Mouse (Mus musculus) embryonic facial prominence, embryonic 11.5 days (tissue): ENCODE measurements around the gene Rnd2. TPM values are rescaled to one million over a fixed set of nuclear protein-coding genes. Genes with fewer than 3 reads are reported as not detected.

Source experiments
- ATAC-seq: fragments of 200-750 bp; cut with Nextera tagmentation; replicated peaks from 2 replicates; pipeline ENCODE4 v1.8.0; 2017; ENCODE audit warnings: low read depth; ENCODE audit not compliant: insufficient number of reproducible peaks, low FRiP score, low TSS enrichment
- DNase-seq: peaks from one replicate; pipeline ENCODE4 v3.0.0-alpha.2; 2015; ENCODE audit warnings: low spot score
- H3K27ac ChIP-seq: fragments of 300-500 bp; sonication (generic); replicated peaks from 2 replicates; pipeline ENCODE4 v1.5.1; 2014; ENCODE audit warnings: mild to moderate bottlenecking, low read depth, low read length, control low read depth
- H3K27me3 ChIP-seq: fragments of 300-500 bp; sonication (generic); 2 replicates; pipeline ENCODE4 v1.6.1; 2014; ENCODE audit warnings: mild to moderate bottlenecking, low read length, moderate library complexity, mixed read lengths; ENCODE audit not compliant: control insufficient read depth, insufficient read depth
- H3K36me3 ChIP-seq: fragments of 300-500 bp; sonication (generic); replicated peaks from 2 replicates; pipeline ENCODE4 v1.6.1; 2014; ENCODE audit warnings: low read depth, mild to moderate bottlenecking, low read length, moderate library complexity, mixed read lengths; ENCODE audit not compliant: control insufficient read depth, insufficient read depth
- H3K4me1 ChIP-seq: fragments of 300-500 bp; sonication (generic); 2 replicates; pipeline ENCODE4 v1.6.1; 2014; ENCODE audit warnings: low read length, mixed read lengths; ENCODE audit not compliant: control insufficient read depth, insufficient read depth
- H3K4me2 ChIP-seq: fragments of 300-500 bp; sonication (generic); 2 replicates; pipeline ENCODE4 v1.6.1; 2014; ENCODE audit warnings: low read depth, mild to moderate bottlenecking, control low read depth, low read length, moderate library complexity
- H3K4me3 ChIP-seq: fragments of 300-500 bp; sonication (generic); 2 replicates; pipeline ENCODE4 v1.5.1; 2014; ENCODE audit warnings: low read depth, low read length, control low read depth
- H3K9ac ChIP-seq: fragments of 300-500 bp; sonication (generic); replicated peaks from 2 replicates; pipeline ENCODE4 v1.6.1; 2014; ENCODE audit warnings: mild to moderate bottlenecking, control low read depth, low read length
- H3K9me3 ChIP-seq: fragments of 300-500 bp; sonication (generic); replicated peaks from 2 replicates; pipeline ENCODE4 v1.6.1; 2016; ENCODE audit warnings: mild to moderate bottlenecking, low read length, inconsistent platforms, mixed read lengths; ENCODE audit not compliant: control insufficient read depth
- WGBS: fragments of 180-500 bp; shearing (Covaris S2); extraction: QIAGEN DNeasy Blood & Tissue Kit; methylation state at CpG from one replicate; pipeline ENCODE4 v1.1.7; 2014; 5-methylcytosine and 5-hydroxymethylcytosine counted together
- polyA plus RNA-seq: library from polyadenylated mRNA; unstranded; fragments of >200 nt; fragmentation: Nextera tagmentation; extraction: Ambion mirVana; gene quantifications from 2 replicates; pipeline ENCODE4 v1.2.1, GENCODE M21; 2014

Gene Rnd2
- polyA plus RNA-seq, 1 experiment from 2014 or later, result 9.4 TPM

DNA sequence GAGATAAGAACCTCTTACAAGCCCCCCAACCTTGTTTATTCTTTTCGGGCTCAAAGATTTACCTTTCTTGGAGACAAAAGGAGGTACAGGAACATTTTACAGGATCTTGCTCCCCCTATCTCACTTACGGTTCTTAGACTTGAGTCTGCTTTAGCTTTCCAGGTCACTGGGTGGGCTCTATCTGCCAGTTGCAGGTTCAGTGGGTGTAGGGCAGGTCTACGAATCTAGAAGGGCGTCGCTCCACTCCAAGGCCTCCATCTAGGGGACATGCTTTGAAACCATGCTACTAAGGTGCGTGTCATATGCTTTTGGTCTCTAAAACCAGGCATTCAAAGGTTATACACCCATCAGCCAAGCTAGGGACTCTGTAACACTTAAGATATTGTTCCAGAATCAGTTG, 19.4 kb downstream of the Rnd2 start:
- H3K36me3 ChIP-seq, result no peaks in the 10 kb centered on the region
- H3K27me3 ChIP-seq, result no peaks in the 10 kb centered on the region
- peaks cover 2% of the 10 kb centered on the region; the same call in 1 of the 2 replicates for H3K4me1 ChIP-seq
- no peak overlapping the region for H3K4me2 ChIP-seq
- no peak for DNase-seq
- 87% methylated on average over 6 of the region's 6 CpGs for WGBS
- no peak overlapping the region for H3K9ac ChIP-seq
- H3K9me3 ChIP-seq, result no peaks in the 10 kb centered on the region
- no peak overlapping the region for H3K27ac ChIP-seq
- ATAC-seq, result no peak
- no peak overlapping the region for H3K4me3 ChIP-seq

DNA sequence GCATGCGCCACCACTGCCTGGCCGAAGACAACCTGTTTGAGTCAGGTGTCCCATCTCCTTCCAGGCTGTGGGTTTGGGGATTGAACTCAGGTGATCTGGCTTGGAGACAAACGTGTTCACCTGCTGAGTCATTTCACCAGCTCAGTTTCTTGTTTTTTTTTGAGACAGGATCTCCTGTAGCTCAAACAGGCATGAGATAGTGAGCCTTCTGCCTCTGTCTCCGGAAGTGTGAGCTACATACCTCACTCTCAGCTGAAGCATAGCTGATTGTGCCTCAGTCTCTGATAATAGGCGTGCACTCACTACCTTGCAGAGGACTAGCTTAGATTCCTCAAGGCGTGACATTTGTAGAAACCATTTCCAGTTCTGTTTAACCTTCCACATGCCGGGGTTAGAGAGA, 20.0 kb downstream of the Rnd2 start:
- Histone ChIP-seq H3K9ac (no peak overlapping the region), H3K36me3 (no peaks in the 10 kb centered on the region), H3K27ac (no peak overlapping the region), H3K4me2 (no peak overlapping the region), H3K4me3 (no peak overlapping the region), H3K9me3 (no peaks in the 10 kb centered on the region), H3K27me3 (no peaks in the 10 kb centered on the region), H3K4me1 (no peaks in the 10 kb centered on the region; the same call in 1 of the 2 replicates)
- DNase-seq (no peak), ATAC-seq (no peak)
- WGBS, result 82% methylated on average over 7 of the region's 7 CpGs

DNA sequence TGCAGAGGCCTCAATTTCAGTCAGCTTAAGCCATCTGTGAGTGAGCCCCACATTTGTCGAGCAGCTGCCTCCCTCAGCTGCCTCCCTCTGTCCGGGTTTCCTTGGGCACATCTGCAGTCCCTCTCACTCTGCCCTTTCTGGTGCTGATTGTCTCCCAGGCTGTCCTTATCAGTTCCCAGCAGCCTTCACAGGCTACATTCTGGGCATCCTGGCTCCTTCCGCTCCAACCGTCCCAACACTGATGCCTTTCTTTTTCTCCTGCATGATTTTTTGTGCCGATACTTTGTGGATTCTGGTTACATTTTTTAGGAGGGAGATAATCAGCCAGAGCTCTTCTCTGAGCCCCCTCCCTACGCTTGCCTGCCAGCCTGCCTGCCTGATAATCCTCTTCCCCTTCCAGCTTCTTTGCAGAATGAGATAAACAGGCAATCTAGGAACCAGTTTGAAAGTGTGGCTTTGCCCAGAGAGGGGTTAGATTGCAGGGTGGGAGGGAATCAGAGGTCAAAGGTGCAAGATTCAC, 20.8 kb downstream of the Rnd2 start:
- no peak for ATAC-seq
- Histone ChIP-seq H3K36me3 (no peaks in the 10 kb centered on the region), H3K9me3 (no peaks in the 10 kb centered on the region), H3K4me3 (no peak overlapping the region), H3K4me1 (no peaks in the 10 kb centered on the region; the same call in 1 of the 2 replicates), H3K27ac (no peak overlapping the region), H3K27me3 (no peaks in the 10 kb centered on the region), H3K4me2 (no peak overlapping the region), H3K9ac (no peak overlapping the region)
- 64% methylated on average over 6 of the region's 6 CpGs for WGBS
- no peak for DNase-seq

DNA sequence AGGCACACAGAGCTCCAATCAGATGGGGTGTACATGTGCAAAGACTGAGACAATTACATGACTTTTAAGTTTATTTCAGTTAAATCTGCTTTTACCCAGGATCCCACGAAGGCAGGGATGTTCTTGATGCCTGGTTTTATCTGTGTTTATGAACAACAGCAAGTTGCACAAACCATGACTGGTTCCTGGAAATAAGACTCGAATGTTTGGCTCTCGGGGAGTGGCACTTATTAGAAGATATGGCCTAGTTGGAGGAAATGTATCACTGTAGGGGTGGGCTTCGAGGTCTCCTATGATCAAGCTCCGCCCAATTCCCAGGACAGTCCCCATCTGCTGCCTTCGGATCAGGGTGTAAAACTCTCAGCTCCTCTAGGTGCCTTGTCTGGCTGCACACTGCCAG, 21.3 kb downstream of the Rnd2 start:
- H3K4me3 ChIP-seq, result no peak overlapping the region
- WGBS, result 82% methylated on average over 6 of the region's 6 CpGs
- ATAC-seq (no peak), DNase-seq (no peak)
- no peaks in the 10 kb centered on the region for H3K36me3 ChIP-seq
- no peak overlapping the region for H3K9ac ChIP-seq
- no peaks in the 10 kb centered on the region for H3K4me1 ChIP-seq
- H3K9me3 ChIP-seq, result no peaks in the 10 kb centered on the region
- H3K4me2 ChIP-seq, result no peak overlapping the region
- no peak overlapping the region for H3K27ac ChIP-seq
- no peaks in the 10 kb centered on the region for H3K27me3 ChIP-seq

DNA sequence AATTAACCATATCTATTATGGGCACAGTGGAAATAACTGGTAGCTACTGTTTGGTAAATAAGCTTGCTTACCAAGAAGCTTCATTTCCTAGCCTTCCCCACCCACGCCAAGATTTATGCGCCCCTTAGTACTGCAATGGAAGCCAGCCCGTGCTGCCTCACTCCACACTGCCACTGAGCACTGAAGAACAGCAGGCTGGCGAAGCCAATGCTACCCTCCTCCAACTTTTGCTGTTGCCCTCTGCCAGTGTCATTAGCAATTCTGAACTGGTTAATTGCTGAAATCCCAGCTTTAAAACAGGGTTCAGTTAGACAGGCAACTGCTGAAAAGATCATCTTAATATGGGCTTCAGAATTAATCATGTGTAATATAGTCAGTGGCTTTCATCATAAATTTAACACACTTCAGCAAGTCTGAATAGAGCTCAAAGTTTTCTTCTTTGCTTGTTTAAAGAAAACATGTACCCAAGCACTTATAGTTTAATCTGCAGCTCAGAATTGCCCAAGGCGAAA, 41.5 kb downstream of the Rnd2 start:
- WGBS, result 95% methylated on average over 5 of the region's 5 CpGs
- Histone ChIP-seq H3K4me2 (no peak overlapping the region), H3K27me3 (no peaks in the 10 kb centered on the region), H3K9me3 (no peaks in the 10 kb centered on the region), H3K27ac (no peak overlapping the region), H3K4me3 (no peak overlapping the region), H3K36me3 (no peaks in the 10 kb centered on the region; the same call in none of the 2 replicates), H3K4me1 (no peaks in the 10 kb centered on the region), H3K9ac (no peak overlapping the region)
- ATAC-seq (no peak), DNase-seq (no peak)

DNA sequence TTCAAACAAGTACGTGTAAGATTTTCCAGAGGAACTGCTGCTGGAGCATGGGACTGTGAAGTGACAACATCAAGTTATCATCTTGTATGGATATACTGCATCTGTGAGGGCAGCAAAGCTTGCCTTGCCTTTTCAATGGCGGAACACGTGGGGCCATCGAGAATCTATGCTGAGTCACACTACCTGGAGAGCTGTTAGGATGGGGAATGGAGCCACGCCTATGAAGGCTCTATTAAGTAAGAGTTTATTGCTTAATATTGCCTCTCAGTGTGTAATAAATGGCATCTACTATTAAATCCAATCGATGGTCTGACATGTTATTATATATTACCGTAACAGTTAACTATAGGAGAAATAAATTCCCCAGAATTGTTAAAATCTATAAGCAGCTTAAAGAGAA, 42.3 kb downstream of the Rnd2 start:
- peaks cover 2% of the 10 kb centered on the region for H3K36me3 ChIP-seq
- no peaks in the 10 kb centered on the region for H3K9me3 ChIP-seq
- no peak overlapping the region for H3K4me3 ChIP-seq
- no peak overlapping the region for H3K4me2 ChIP-seq
- H3K27ac ChIP-seq, result no peak overlapping the region
- no peaks in the 10 kb centered on the region for H3K4me1 ChIP-seq
- ATAC-seq, result no peak
- WGBS, result 96% methylated on average over 7 of the region's 7 CpGs
- DNase-seq, result no peak
- no peak overlapping the region for H3K9ac ChIP-seq
- no peaks in the 10 kb centered on the region for H3K27me3 ChIP-seq

DNA sequence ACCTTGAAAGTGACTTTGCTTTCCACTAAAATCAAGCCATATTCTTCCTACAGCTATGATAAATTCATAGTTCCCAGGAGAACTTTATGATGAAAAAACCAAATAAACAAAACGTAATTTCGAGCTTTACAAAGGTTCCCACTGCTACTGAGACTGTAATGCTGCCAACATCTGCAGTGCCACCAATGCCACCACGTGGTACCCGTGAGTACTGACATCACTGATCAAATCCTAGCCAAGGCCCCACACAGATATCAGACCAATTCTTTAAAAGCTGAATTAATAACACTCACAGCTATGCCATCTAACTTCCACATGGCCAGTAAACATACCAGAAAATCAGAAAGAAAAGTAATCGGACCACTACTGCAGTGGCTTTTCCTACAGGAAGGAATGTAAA, 54.1 kb downstream of the Rnd2 start:
- H3K9ac ChIP-seq, result no peak overlapping the region
- H3K27ac ChIP-seq, result no peak overlapping the region
- no peak overlapping the region for H3K4me3 ChIP-seq
- DNase-seq (no peak), ATAC-seq (no peak)
- peaks cover 3% of the 10 kb centered on the region; the same call in 1 of the 2 replicates for H3K36me3 ChIP-seq
- no peaks in the 10 kb centered on the region for H3K27me3 ChIP-seq
- H3K9me3 ChIP-seq, result no peaks in the 10 kb centered on the region
- 83% methylated on average over 5 of the region's 5 CpGs for WGBS
- H3K4me2 ChIP-seq, result no peak overlapping the region
- H3K4me1 ChIP-seq, result no peaks in the 10 kb centered on the region

DNA sequence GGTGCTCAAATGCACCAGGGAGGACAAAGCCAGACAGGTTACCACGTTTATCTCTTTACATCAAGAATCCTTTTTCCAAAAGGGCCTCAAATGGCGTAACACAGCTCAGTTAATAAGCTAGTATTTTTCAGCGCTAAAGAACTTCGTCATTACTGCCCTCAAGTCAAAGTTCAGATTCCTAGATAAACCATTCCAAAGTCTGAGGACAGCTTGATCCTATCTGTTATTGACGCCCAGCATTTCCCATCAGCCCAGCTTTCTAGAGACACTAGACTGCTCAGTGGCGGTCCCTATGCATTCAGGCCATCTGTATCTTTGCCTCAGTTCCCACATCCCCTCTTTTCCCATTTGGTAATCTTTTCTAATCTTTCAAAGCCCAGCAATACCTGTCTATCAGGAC, 54.6 kb downstream of the Rnd2 start:
- no peaks in the 10 kb centered on the region for H3K27me3 ChIP-seq
- WGBS, result 90% methylated on average over 6 of the region's 6 CpGs
- H3K4me3 ChIP-seq, result no peak overlapping the region
- DNase-seq (no peak), ATAC-seq (no peak)
- H3K27ac ChIP-seq, result no peak overlapping the region
- H3K36me3 ChIP-seq, result peaks cover 3% of the 10 kb centered on the region; the same call in 1 of the 2 replicates
- no peak overlapping the region for H3K9ac ChIP-seq
- H3K4me2 ChIP-seq, result no peak overlapping the region
- H3K4me1 ChIP-seq, result no peaks in the 10 kb centered on the region
- no peaks in the 10 kb centered on the region for H3K9me3 ChIP-seq
